Mouse (Mus musculus) forebrain, embryonic 11.5 days (tissue): Measurements from ENCODE around the gene 4930502E18Rik. TPM values are rescaled to one million over a fixed set of nuclear protein-coding genes. Genes with fewer than 3 reads are reported as not detected.

ENCODE experiments used
- ATAC-seq: fragments of 200-750 bp; cut with Nextera tagmentation; replicated peaks from 2 replicates; pipeline ENCODE4 v1.8.0; 2017; ENCODE audit warnings: moderate TSS enrichment; ENCODE audit not compliant: low FRiP score
- DNase-seq: peaks from one replicate; pipeline ENCODE4 v3.0.0-alpha.2; 2017; ENCODE audit warnings: low spot score
- H3K27ac ChIP-seq: fragments of 300-500 bp; sonication (generic); 2 replicates; pipeline ENCODE4 v1.5.1; 2014; ENCODE audit warnings: low read depth, low read length
- H3K27me3 ChIP-seq: fragments of 300-500 bp; sonication (generic); 2 replicates; pipeline ENCODE4 v1.6.1; 2014; ENCODE audit warnings: mild to moderate bottlenecking, low read length, mixed read lengths; ENCODE audit not compliant: control insufficient read depth, insufficient read depth
- H3K36me3 ChIP-seq: fragments of 300-500 bp; sonication (generic); 2 replicates; pipeline ENCODE4 v1.6.1; 2014; ENCODE audit warnings: mild to moderate bottlenecking, low read length, moderate library complexity, mixed read lengths; ENCODE audit not compliant: control insufficient read depth, insufficient read depth
- H3K4me1 ChIP-seq: fragments of 300-500 bp; sonication (generic); replicated peaks from 2 replicates; pipeline ENCODE4 v1.6.1; 2014; ENCODE audit warnings: low read length, mixed read lengths; ENCODE audit not compliant: control insufficient read depth, insufficient read depth
- H3K4me2 ChIP-seq: fragments of 300-500 bp; sonication (generic); 2 replicates; pipeline ENCODE4 v1.6.1; 2014; ENCODE audit warnings: low read depth, mild to moderate bottlenecking, low read length, moderate library complexity, mixed read lengths; ENCODE audit not compliant: severe bottlenecking
- H3K4me3 ChIP-seq: fragments of 300-500 bp; sonication (generic); 2 replicates; pipeline ENCODE4 v1.5.1; 2014; ENCODE audit warnings: low read depth, low read length
- H3K9ac ChIP-seq: fragments of 300-500 bp; sonication (generic); 2 replicates; pipeline ENCODE4 v1.6.1; 2014; ENCODE audit warnings: low read length
- H3K9me3 ChIP-seq: fragments of 300-500 bp; sonication (generic); 2 replicates; pipeline ENCODE4 v1.6.1; 2016; ENCODE audit warnings: low read length, mixed read lengths; ENCODE audit not compliant: control insufficient read depth
- WGBS: fragments of 180-500 bp; shearing (Covaris S2); extraction: QIAGEN DNeasy Blood & Tissue Kit; methylation state at CpG from one replicate; pipeline ENCODE4 v1.1.7; 2014; 5-methylcytosine and 5-hydroxymethylcytosine counted together
- polyA plus RNA-seq: library from polyadenylated mRNA; unstranded; fragments of >200 nt; fragmentation: Nextera tagmentation; extraction: Ambion mirVana; gene quantifications from 2 replicates; pipeline ENCODE4 v1.2.1, GENCODE M21; 2014

Gene 4930502E18Rik
- polyA plus RNA-seq, 1 experiment from 2014 or later = 0.35 TPM

GRCm38 (mm10) chrX:53715942-53716322 is 8.7 kb upstream of the 4930502E18Rik start:
- no peak overlapping the region for H3K27ac ChIP-seq
- H3K4me2 ChIP-seq = peak overlapping the region; percentile 45
- H3K36me3 ChIP-seq = no peaks in the 10 kb centered on the region
- H3K9ac ChIP-seq = no peak overlapping the region; the same call in 1 of the 2 replicates
- 40% methylated on average over 2 of the region's 2 CpGs for WGBS
- DNase-seq (no peak), ATAC-seq (peak; percentile 47)
- no peaks in the 10 kb centered on the region for H3K27me3 ChIP-seq
- H3K9me3 ChIP-seq = no peaks in the 10 kb centered on the region
- H3K4me1 ChIP-seq = no peaks in the 10 kb centered on the region
- H3K4me3 ChIP-seq = no peak overlapping the region; the same call in 1 of the 2 replicates

GRCm38 (mm10) chrX:53716323-53717182 is 8.1 kb upstream of the 4930502E18Rik start:
- Histone ChIP-seq H3K27ac (no peak overlapping the region), H3K9ac (peak overlapping the region; percentile 45; the same call in 1 of the 2 replicates), H3K4me3 (peak overlapping the region; percentile 21; the same call in 1 of the 2 replicates), H3K4me1 (no peaks in the 10 kb centered on the region), H3K4me2 (peak overlapping the region; percentile 45), H3K27me3 (no peaks in the 10 kb centered on the region), H3K36me3 (no peaks in the 10 kb centered on the region), H3K9me3 (no peaks in the 10 kb centered on the region)
- peak; percentile 65 for DNase-seq
- peak; percentile 82 for ATAC-seq
- WGBS = 24% methylated on average over 46 of the region's 49 CpGs

GRCm38 (mm10) chrX:53728967-53729366 is 4.3 kb downstream of the 4930502E18Rik start:
- Histone ChIP-seq H3K36me3 (no peaks in the 10 kb centered on the region), H3K4me3 (no peak overlapping the region), H3K27me3 (no peaks in the 10 kb centered on the region), H3K4me1 (no peaks in the 10 kb centered on the region), H3K4me2 (no peak overlapping the region), H3K27ac (no peak overlapping the region), H3K9me3 (no peaks in the 10 kb centered on the region), H3K9ac (no peak overlapping the region)
- DNase-seq (no peak), ATAC-seq (no peak)
- WGBS = 89% methylated on average over 2 of the region's 2 CpGs

- no peaks in the 10 kb centered on the region for H3K4me1 ChIP-seq
- H3K27ac ChIP-seq = no peak overlapping the region
- no peak overlapping the region for H3K4me3 ChIP-seq
- H3K27me3 ChIP-seq = no peaks in the 10 kb centered on the region
- no peak overlapping the region for H3K9ac ChIP-seq
- ATAC-seq (no peak), DNase-seq (no peak)
- no peak overlapping the region for H3K4me2 ChIP-seq
- 0 out of 2 replicates have a peak, but pooled peaks cover 3% of the 10 kb centered on the region for H3K9me3 ChIP-seq
- H3K36me3 ChIP-seq = no peaks in the 10 kb centered on the region
- 84% methylated on average over 1 of the region's 1 CpGs for WGBS
These were observed 28.2 kb downstream of the 4930502E18Rik start for GRCm38 (mm10) chrX:53752851-53753250.

GRCm38 (mm10) chrX:53757736-53758135 is 33.1 kb downstream of the 4930502E18Rik start, which contains the start of gene 1700013H16Rik:
Gene 1700013H16Rik (minus strand): TSS chrX:53757831.
- Histone ChIP-seq H3K27me3 (no peaks in the 10 kb centered on the region), H3K27ac (no peak within 1 kb of the TSS), H3K36me3 (no peaks in the 10 kb centered on the region), H3K4me1 (no peaks in the 10 kb centered on the region), H3K9me3 (0 out of 2 replicates have a peak, but pooled peaks cover 4% of the 10 kb centered on the region), H3K9ac (no peak within 1 kb of the TSS), H3K4me3 (no peak within 1 kb of the TSS), H3K4me2 (no peak within 1 kb of the TSS)
- DNase-seq (no peak), ATAC-seq (no peak)
- WGBS = 91% methylated on average over 16 of the region's 16 CpGs

- no peak within 1 kb of the TSS for H3K27ac ChIP-seq
- H3K4me3 ChIP-seq = no peak within 1 kb of the TSS
- H3K4me1 ChIP-seq = no peaks in the 10 kb centered on the region
- H3K27me3 ChIP-seq = no peaks in the 10 kb centered on the region
- no peak within 1 kb of the TSS for H3K4me2 ChIP-seq
- H3K9ac ChIP-seq = no peak within 1 kb of the TSS
- 94% methylated on average over 12 of the region's 12 CpGs for WGBS
- DNase-seq (no peak), ATAC-seq (no peak)
- no peaks in the 10 kb centered on the region for H3K36me3 ChIP-seq
- H3K9me3 ChIP-seq = no peaks in the 10 kb centered on the region
These were observed 51.6 kb downstream of the 4930502E18Rik start, which contains the start of gene Zfp36l3 for GRCm38 (mm10) chrX:53776276-53776675. Gene Zfp36l3 (minus strand): TSS chrX:53776394.

Other genes starting within 250 kb of the 4930502E18Rik start
- gene Rtl8c, start 116.8 kb upstream of the 4930502E18Rik start, polyA plus RNA-seq = 31.3 and 41.1 TPM in 2 replicates
- not detected in 2 replicates for gene Gm14597, start 115.8 kb upstream of the 4930502E18Rik start, polyA plus RNA-seq
- 75.2 and 79.8 TPM in 2 replicates for gene Rtl8a, start 81.1 kb upstream of the 4930502E18Rik start, polyA plus RNA-seq
- 66.1 and 72.2 TPM in 2 replicates for gene Rtl8b, start 54.4 kb upstream of the 4930502E18Rik start, polyA plus RNA-seq
- gene 1700013H16Rik, start 33.0 kb downstream of the 4930502E18Rik start, polyA plus RNA-seq = not detected in 2 replicates
- not detected in 2 replicates for gene Zfp36l3, start 51.6 kb downstream of the 4930502E18Rik start, polyA plus RNA-seq
- 0.36 and 0.91 TPM in 2 replicates for gene Xlr, start 72.9 kb downstream of the 4930502E18Rik start, polyA plus RNA-seq